Mouse (Mus musculus): ENCODE results near the gene Etl4.
"Not testable (repeated sequence)": the region's sequence is repeated elsewhere in the genome, so short reads cannot be mapped to it uniquely, and the experiment has no call there.

Etl4 gene

GRCm38 (mm10) chr2:20639721-20640120, 730.1 kb downstream of the Etl4 start:
- DNase-seq (ENCODE audit: low read depth in 2 of 2, low spot score in 2 of 2) = no peak

- DNase-seq (ENCODE audit: low read depth in 2 of 2, low spot score in 2 of 2) = no peak
Measured at GRCm38 (mm10) chr2:20642818-20643217, 733.2 kb downstream of the Etl4 start.

- DNase-seq (ENCODE audit: low read depth in 2 of 2, low spot score in 2 of 2) = no peak
Measured at GRCm38 (mm10) chr2:20649817-20650216, 740.2 kb downstream of the Etl4 start.

GRCm38 (mm10) chr2:20653116-20653515, 743.5 kb downstream of the Etl4 start:
- DNase-seq (ENCODE audit: low read depth in 2 of 2, low spot score in 2 of 2) = no peak

- DNase-seq (ENCODE audit: low read depth in 2 of 2, low spot score in 2 of 2) = no peak
Measured at GRCm38 (mm10) chr2:20654058-20654457, 744.5 kb downstream of the Etl4 start.

GRCm38 (mm10) chr2:20654598-20655340, 745.2 kb downstream of the Etl4 start:
- no peak for DNase-seq (ENCODE audit: low read depth in 2 of 2, low spot score in 2 of 2)

- no peak for DNase-seq (ENCODE audit: low read depth in 2 of 2, low spot score in 2 of 2)
Measured at GRCm38 (mm10) chr2:20655341-20655612, 745.7 kb downstream of the Etl4 start.

GRCm38 (mm10) chr2:20657856-20658255, 748.3 kb downstream of the Etl4 start:
- DNase-seq (ENCODE audit: low read depth in 2 of 2, low spot score in 2 of 2) = no peak

- DNase-seq (ENCODE audit: low read depth in 2 of 2, low spot score in 2 of 2) = no peak
Measured at GRCm38 (mm10) chr2:20661841-20662240, 752.3 kb downstream of the Etl4 start.

GRCm38 (mm10) chr2:20662696-20663095, 753.1 kb downstream of the Etl4 start:
- no peak for DNase-seq (ENCODE audit: low read depth in 2 of 2, low spot score in 2 of 2)

- DNase-seq (ENCODE audit: low read depth in 2 of 2, low spot score in 2 of 2) = no peak
Measured at GRCm38 (mm10) chr2:20665309-20665971, 755.9 kb downstream of the Etl4 start.

- DNase-seq (ENCODE audit: low read depth in 2 of 2, low spot score in 2 of 2) = no peak
Measured at GRCm38 (mm10) chr2:20666051-20666478, 756.5 kb downstream of the Etl4 start.

GRCm38 (mm10) chr2:20667876-20668275, 758.3 kb downstream of the Etl4 start:
- DNase-seq (ENCODE audit: low read depth in 2 of 2, low spot score in 2 of 2) = no peak

GRCm38 (mm10) chr2:20668276-20669030, 758.9 kb downstream of the Etl4 start:
- DNase-seq (ENCODE audit: low read depth in 2 of 2, low spot score in 2 of 2) = not testable (repeated sequence)

GRCm38 (mm10) chr2:20669367-20669766, 759.8 kb downstream of the Etl4 start:
- DNase-seq (ENCODE audit: low read depth in 2 of 2, low spot score in 2 of 2) = no peak

GRCm38 (mm10) chr2:20671546-20672255, 762.1 kb downstream of the Etl4 start:
- no peak for DNase-seq (ENCODE audit: low read depth in 2 of 2, low spot score in 2 of 2)

- no peak for DNase-seq (ENCODE audit: low read depth in 2 of 2, low spot score in 2 of 2)
Measured at GRCm38 (mm10) chr2:20672281-20672680, 762.7 kb downstream of the Etl4 start.

GRCm38 (mm10) chr2:20672803-20673603, 763.4 kb downstream of the Etl4 start:
- no peak for DNase-seq (ENCODE audit: low read depth in 2 of 2, low spot score in 2 of 2)

GRCm38 (mm10) chr2:20676379-20676778, 766.8 kb downstream of the Etl4 start:
- no peak for DNase-seq (ENCODE audit: low read depth in 2 of 2, low spot score in 2 of 2)

- no peak for DNase-seq (ENCODE audit: low read depth in 2 of 2, low spot score in 2 of 2)
Measured at GRCm38 (mm10) chr2:20678793-20679192, 769.2 kb downstream of the Etl4 start.

GRCm38 (mm10) chr2:20682203-20682602, 772.6 kb downstream of the Etl4 start:
- DNase-seq (ENCODE audit: low read depth in 2 of 2, low spot score in 2 of 2) = not testable (repeated sequence)
